Mouse (Mus musculus) frontal cortex, adult 2 months (tissue): ENCODE data around the gene Lgals3bp. TPM values are rescaled to one million over a fixed set of nuclear protein-coding genes. Genes with fewer than 3 reads are reported as not detected.
A peak's percentile ranks its signal among the peaks of the same experiment; 100 is the strongest.

Experiments used
- DNase-seq, 2 experiments: peaks; one replicate each; pipeline ENCODE4 v3.0.0; 2022; ENCODE audit warnings: low spot score in 1 of 2; ENCODE audit errors: extremely low spot score in 1 of 2
- polyA plus RNA-seq: library from polyadenylated mRNA; depleted of rRNA; stranded (reverse); fragments of >200 nt; gene quantifications from 2 replicates; pipeline ENCODE4 v1.2.3, GENCODE M21; 2012

The Lgals3bp gene
- polyA plus RNA-seq, 1 experiment = 38.5 TPM

- no peak for DNase-seq
Measured at GRCm38 (mm10) chr11:118366559-118366958, 35.3 kb downstream of the Lgals3bp start.

GRCm38 (mm10) chr11:118366108-118366507 is 35.8 kb downstream of the Lgals3bp start:
- no peak for DNase-seq

GRCm38 (mm10) chr11:118365171-118365570 is 36.7 kb downstream of the Lgals3bp start:
- peak in 1 of 2 experiments; percentile 43 for DNase-seq

GRCm38 (mm10) chr11:118364021-118364420 is 37.9 kb downstream of the Lgals3bp start:
- DNase-seq = no peak

GRCm38 (mm10) chr11:118362971-118363518 is 38.8 kb downstream of the Lgals3bp start:
- no peak for DNase-seq

GRCm38 (mm10) chr11:118362501-118362900 is 39.4 kb downstream of the Lgals3bp start:
- no peak for DNase-seq

- DNase-seq = no peak
Measured at GRCm38 (mm10) chr11:118360907-118361341, 41.0 kb downstream of the Lgals3bp start.

- no peak for DNase-seq
Measured at GRCm38 (mm10) chr11:118360491-118360890, 41.4 kb downstream of the Lgals3bp start.

- no peak for DNase-seq
Measured at GRCm38 (mm10) chr11:118355640-118356039, 46.3 kb downstream of the Lgals3bp start, which contains the start of gene Timp2. Timp2 (minus strand) TSS chr11:118355740.

- peak; percentile 46 to 83 for DNase-seq
Measured at GRCm38 (mm10) chr11:118355205-118355604, 46.7 kb downstream of the Lgals3bp start.

- DNase-seq = peak in 1 of 2 experiments; percentile 33
Measured at GRCm38 (mm10) chr11:118354636-118355191, 47.2 kb downstream of the Lgals3bp start.

GRCm38 (mm10) chr11:118349494-118349893 is 52.4 kb downstream of the Lgals3bp start:
- no peak for DNase-seq

- no peak for DNase-seq
Measured at GRCm38 (mm10) chr11:118348877-118349276, 53.0 kb downstream of the Lgals3bp start.

- DNase-seq = no peak
Measured at GRCm38 (mm10) chr11:118348419-118348818, 53.5 kb downstream of the Lgals3bp start.

- no peak for DNase-seq
Measured at GRCm38 (mm10) chr11:118347911-118348310, 54.0 kb downstream of the Lgals3bp start.

GRCm38 (mm10) chr11:118347391-118347790 is 54.5 kb downstream of the Lgals3bp start:
- no peak for DNase-seq

GRCm38 (mm10) chr11:118346395-118347096 is 55.3 kb downstream of the Lgals3bp start:
- no peak for DNase-seq

- DNase-seq = no peak
Measured at GRCm38 (mm10) chr11:118345693-118346092, 56.2 kb downstream of the Lgals3bp start.

- DNase-seq = no peak
Measured at GRCm38 (mm10) chr11:118343629-118344028, 58.3 kb downstream of the Lgals3bp start.
